Mouse (Mus musculus): ENCODE results near the gene Lgi1. TPM values are rescaled to one million over a fixed set of nuclear protein-coding genes. Genes with fewer than 3 reads are reported as not detected.

The Lgi1 gene
- total RNA-seq, 2 experiments from 2014 or later, result 189 to 201 TPM

Other genes with a start within 250 kb of the Lgi1 start
- gene Myof, start 221.0 kb upstream of the Lgi1 start, total RNA-seq (2021), result 1 to 10 TPM; 4.0 to 5.3 TPM
- under 1 TPM in 1 of 2 experiments, not detected in 1; 0.28 TPM for gene Cep55, start 209.5 kb upstream of the Lgi1 start, total RNA-seq (2021)
- not detected for gene Ffar4, start 167.5 kb upstream of the Lgi1 start, total RNA-seq (2021)
- gene Rbp4, start 139.3 kb upstream of the Lgi1 start, total RNA-seq (2021), result 10 to 100 TPM in 1 of 2 experiments, 1 to 10 TPM in 1; 8.0 to 10.3 TPM
- not detected for gene Pde6c, start 131.8 kb upstream of the Lgi1 start, total RNA-seq (2021)
- 10 to 100 TPM; 19.6 to 21.9 TPM for gene Fra10ac1, start 40.4 kb upstream of the Lgi1 start, total RNA-seq (2021)
- gene Slc35g1, start 131.4 kb downstream of the Lgi1 start, total RNA-seq (2021), result 1 to 10 TPM; 2.7 to 3.6 TPM
- 10 to 100 TPM in 1 of 2 experiments, 1 to 10 TPM in 1; 9.7 to 10.4 TPM for gene Plce1, start 216.6 kb downstream of the Lgi1 start, total RNA-seq (2021)